Mouse (Mus musculus) intestine, embryonic 15.5 days (tissue): ENCODE results near the gene Gm128. TPM values are rescaled to one million over a fixed set of nuclear protein-coding genes. Genes with fewer than 3 reads are reported as not detected.

Experiments
- ATAC-seq: fragments of 200-750 bp; cut with Nextera tagmentation; 2 replicates; pipeline ENCODE4 v1.8.0; 2017; ENCODE audit warnings: moderate TSS enrichment, moderate library complexity
- H3K27ac ChIP-seq: fragments of 300-500 bp; sonication (generic); 2 replicates; pipeline ENCODE4 v1.5.1; 2015; ENCODE audit warnings: mild to moderate bottlenecking, inconsistent platforms
- H3K27me3 ChIP-seq: fragments of 300-500 bp; sonication (generic); replicated peaks from 2 replicates; pipeline ENCODE4 v1.6.1; 2015; ENCODE audit warnings: inconsistent platforms
- H3K36me3 ChIP-seq: fragments of 300-500 bp; sonication (generic); 2 replicates; pipeline ENCODE4 v1.6.1; 2015; ENCODE audit warnings: inconsistent platforms
- H3K4me1 ChIP-seq: fragments of 300-500 bp; sonication (generic); replicated peaks from 2 replicates; pipeline ENCODE4 v1.6.1; 2015; ENCODE audit warnings: inconsistent platforms
- H3K4me2 ChIP-seq: fragments of 300-500 bp; sonication (generic); replicated peaks from 2 replicates; pipeline ENCODE4 v1.6.1; 2015; ENCODE audit warnings: mild to moderate bottlenecking, inconsistent platforms
- H3K4me3 ChIP-seq: fragments of 300-500 bp; sonication (generic); replicated peaks from 2 replicates; pipeline ENCODE4 v1.5.1; 2015; ENCODE audit warnings: inconsistent platforms
- H3K9ac ChIP-seq: fragments of 300-500 bp; sonication (generic); 2 replicates; pipeline ENCODE4 v1.6.1; 2015; ENCODE audit warnings: inconsistent platforms
- H3K9me3 ChIP-seq: fragments of 300-500 bp; sonication (generic); 2 replicates; pipeline ENCODE4 v1.6.1; 2016; ENCODE audit warnings: inconsistent platforms
- WGBS: fragments of 180-500 bp; shearing (Covaris S2); methylation state at CpG from one replicate; pipeline ENCODE4 v1.1.7; 2015; 5-methylcytosine and 5-hydroxymethylcytosine counted together
- polyA plus RNA-seq: library from polyadenylated mRNA; unstranded; fragments of >200 nt; fragmentation: Nextera tagmentation; extraction: Ambion mirVana; gene quantifications from 2 replicates; pipeline ENCODE4 v1.2.1, GENCODE M21; 2015

The Gm128 gene
- polyA plus RNA-seq, 1 experiment from 2014 or later: 0.20 TPM

- Histone ChIP-seq H3K4me2 (no peak overlapping the region), H3K27me3 (no peaks in the 10 kb centered on the region), H3K27ac (no peak overlapping the region), H3K36me3 (peaks cover 29% of the 10 kb centered on the region), H3K4me1 (peaks cover 4% of the 10 kb centered on the region; the same call in 1 of the 2 replicates), H3K9me3 (no peaks in the 10 kb centered on the region), H3K9ac (no peak overlapping the region), H3K4me3 (no peak overlapping the region)
- WGBS: 82% methylated on average over 8 of the region's 8 CpGs
- no peak; the same call in 1 of the 2 replicates for ATAC-seq
Observed at GRCm38 (mm10) chr3:95237541-95238099, 3.8 kb downstream of the Gm128 start.

DNA sequence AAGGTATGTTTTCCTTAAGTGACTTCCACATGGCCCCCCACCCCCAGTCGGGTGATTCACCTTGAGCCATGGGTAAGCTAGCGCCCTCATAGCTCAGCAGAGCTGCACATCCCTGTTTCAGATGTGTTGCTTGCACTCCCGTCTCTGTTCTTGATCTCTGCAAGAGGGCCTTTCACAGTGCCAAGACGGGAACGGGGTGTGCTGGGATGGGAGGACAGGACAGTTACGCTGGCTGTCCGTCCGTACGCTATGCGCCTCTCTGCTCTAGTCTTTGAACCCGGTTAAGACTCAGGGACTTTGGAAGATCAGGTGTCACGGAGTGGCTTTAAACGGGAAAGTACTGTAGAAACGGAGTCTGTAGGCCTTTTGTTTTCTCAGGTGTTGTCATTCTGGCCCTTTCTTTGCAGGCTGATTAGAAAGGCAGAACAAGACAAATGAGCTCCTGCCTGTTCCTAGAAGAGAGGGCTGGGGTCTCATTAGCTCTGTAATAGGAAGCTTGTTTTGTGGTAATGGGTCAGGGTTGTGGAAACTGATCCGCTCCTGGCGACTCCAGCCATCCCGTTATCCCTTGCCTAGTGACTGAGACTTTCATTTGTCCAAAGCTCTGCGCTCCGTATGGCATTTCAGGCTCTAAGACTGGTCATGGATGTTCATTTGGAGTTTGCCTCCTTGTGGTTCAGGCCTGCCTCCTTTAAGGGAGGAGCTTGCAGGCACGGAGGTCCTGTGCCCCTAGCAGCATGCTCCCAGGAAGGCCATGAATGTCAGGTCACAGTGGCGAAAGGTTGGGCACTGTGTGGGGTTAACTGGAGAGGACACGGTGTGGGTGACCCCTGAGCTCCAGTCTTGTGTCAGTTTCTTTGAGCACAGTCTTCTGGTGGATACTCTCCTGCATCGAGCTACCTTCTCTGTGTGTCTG is 5.8 kb downstream of the Gm128 start:
- no peak for ATAC-seq
- Histone ChIP-seq H3K4me3 (no peak overlapping the region), H3K4me1 (peaks cover 14% of the 10 kb centered on the region), H3K36me3 (peaks cover 40% of the 10 kb centered on the region), H3K9me3 (no peaks in the 10 kb centered on the region), H3K27ac (no peak overlapping the region), H3K4me2 (no peak overlapping the region), H3K27me3 (no peaks in the 10 kb centered on the region), H3K9ac (no peak overlapping the region)
- 88% methylated on average over 23 of the region's 23 CpGs for whole genome bisulfite sequencing

- peaks cover 14% of the 10 kb centered on the region for H3K4me1 ChIP-seq
- H3K36me3 ChIP-seq: peaks cover 40% of the 10 kb centered on the region
- no peak for ATAC-seq
- no peak overlapping the region for H3K9ac ChIP-seq
- 88% methylated on average over 16 of the region's 16 CpGs for WGBS
- H3K27me3 ChIP-seq: no peaks in the 10 kb centered on the region
- H3K27ac ChIP-seq: no peak overlapping the region
- no peaks in the 10 kb centered on the region for H3K9me3 ChIP-seq
- no peak overlapping the region for H3K4me3 ChIP-seq
- H3K4me2 ChIP-seq: no peak overlapping the region
Observed at GRCm38 (mm10) chr3:95233303-95233980, 8.0 kb downstream of the Gm128 start.

DNA sequence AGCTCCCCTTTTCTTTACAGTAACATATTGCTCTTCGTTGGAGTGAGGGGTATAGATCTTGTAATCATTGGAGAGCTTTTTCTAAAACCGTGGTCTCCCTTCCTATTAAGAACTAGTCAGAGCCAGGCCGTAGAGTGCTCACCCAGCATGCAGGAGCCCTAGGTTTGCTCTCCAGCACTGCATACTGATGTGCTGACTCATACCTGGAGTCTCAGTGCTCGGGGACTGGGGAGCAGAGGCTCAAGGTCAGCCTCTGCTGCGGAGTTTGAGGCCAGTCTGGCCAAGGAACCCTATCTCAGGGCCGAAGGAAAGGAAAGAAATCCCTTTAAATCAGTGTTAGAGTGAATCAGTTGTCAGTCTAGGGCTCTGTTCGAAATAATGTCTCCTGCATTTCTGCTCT is 8.6 kb downstream of the Gm128 start:
- 0 out of 2 replicates have a peak overlapping the region, but pooled peaks have one; percentile 24 for H3K27ac ChIP-seq
- no peak for ATAC-seq

GRCm38 (mm10) chr3:95231298-95232221 is 9.8 kb downstream of the Gm128 start, which contains the start of gene Mllt11:
TSS of gene Mllt11 (minus strand) at chr3:95232171.
- Histone ChIP-seq H3K27ac (peak within 1 kb of the TSS; percentile 97), H3K4me2 (peak within 1 kb of the TSS; percentile 86), H3K4me1 (peaks cover 14% of the 10 kb centered on the region), H3K4me3 (0 out of 2 replicates have a peak within 1 kb of the TSS, but pooled peaks have one; percentile 87), H3K36me3 (peaks cover 40% of the 10 kb centered on the region), H3K9ac (peak within 1 kb of the TSS; percentile 17; the same call in 1 of the 2 replicates), H3K9me3 (no peaks in the 10 kb centered on the region), H3K27me3 (no peaks in the 10 kb centered on the region)
- WGBS: 76% methylated on average over 13 of the region's 13 CpGs
- no peak for ATAC-seq

More for the DNA sequence above, 8.6 kb downstream of the Gm128 start:
- Histone ChIP-seq H3K36me3 (peaks cover 40% of the 10 kb centered on the region), H3K4me2 (no peak overlapping the region), H3K9ac (no peak overlapping the region), H3K9me3 (no peaks in the 10 kb centered on the region), H3K4me3 (no peak overlapping the region), H3K27me3 (no peaks in the 10 kb centered on the region), H3K4me1 (peaks cover 14% of the 10 kb centered on the region)
- 63% methylated on average over 7 of the region's 7 CpGs for WGBS

DNA sequence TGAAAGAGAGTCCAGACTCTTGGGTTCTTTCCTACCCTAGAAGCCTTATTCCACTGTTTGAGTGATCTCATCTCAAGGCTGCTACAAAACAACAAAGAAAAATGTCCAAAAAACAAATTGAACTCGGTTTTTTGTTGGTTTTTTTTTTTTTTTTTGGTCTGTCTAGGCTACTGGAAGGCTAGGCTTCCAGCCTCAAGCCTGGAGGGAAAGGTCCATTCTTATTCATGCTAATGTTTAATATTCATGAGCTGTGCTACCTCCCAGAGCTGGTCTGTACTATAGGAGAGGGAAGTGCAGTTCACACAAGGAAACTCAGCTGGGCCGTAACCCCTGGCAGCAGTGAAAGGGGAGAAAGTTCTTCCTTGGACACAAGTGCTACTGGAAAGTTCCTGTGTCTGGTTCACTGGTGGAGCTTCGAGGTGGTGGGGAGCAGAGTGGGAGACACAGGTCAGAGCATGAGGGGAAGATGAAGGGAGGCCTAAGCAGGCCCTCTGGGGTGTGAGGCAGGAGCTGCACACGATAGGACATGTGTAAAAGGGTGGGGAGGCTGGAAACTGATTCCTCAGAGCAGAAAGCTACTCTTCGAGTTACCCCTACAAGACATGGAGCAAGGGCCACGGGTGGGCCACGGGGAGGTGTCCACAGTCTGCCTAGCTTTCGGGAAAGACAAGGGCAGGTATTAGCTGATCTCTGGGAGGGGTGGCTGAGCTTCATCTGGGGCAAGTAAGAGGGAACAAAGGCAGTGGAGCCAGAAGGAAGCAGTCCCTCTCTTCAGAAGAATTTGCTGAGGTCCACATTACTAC is 10.7 kb downstream of the Gm128 start:
- WGBS: 47% methylated on average over 8 of the region's 8 CpGs
- H3K9ac ChIP-seq: peak overlapping the region; percentile 17; the same call in 1 of the 2 replicates
- H3K4me3 ChIP-seq: peak overlapping the region; percentile 87
- peak overlapping the region; percentile 86 for H3K4me2 ChIP-seq
- no peaks in the 10 kb centered on the region for H3K9me3 ChIP-seq
- no peaks in the 10 kb centered on the region for H3K27me3 ChIP-seq
- H3K36me3 ChIP-seq: peaks cover 38% of the 10 kb centered on the region
- H3K4me1 ChIP-seq: peaks cover 14% of the 10 kb centered on the region
- H3K27ac ChIP-seq: peak overlapping the region; percentile 97
- ATAC-seq: peak; percentile 16; the same call in 1 of the 2 replicates

DNA sequence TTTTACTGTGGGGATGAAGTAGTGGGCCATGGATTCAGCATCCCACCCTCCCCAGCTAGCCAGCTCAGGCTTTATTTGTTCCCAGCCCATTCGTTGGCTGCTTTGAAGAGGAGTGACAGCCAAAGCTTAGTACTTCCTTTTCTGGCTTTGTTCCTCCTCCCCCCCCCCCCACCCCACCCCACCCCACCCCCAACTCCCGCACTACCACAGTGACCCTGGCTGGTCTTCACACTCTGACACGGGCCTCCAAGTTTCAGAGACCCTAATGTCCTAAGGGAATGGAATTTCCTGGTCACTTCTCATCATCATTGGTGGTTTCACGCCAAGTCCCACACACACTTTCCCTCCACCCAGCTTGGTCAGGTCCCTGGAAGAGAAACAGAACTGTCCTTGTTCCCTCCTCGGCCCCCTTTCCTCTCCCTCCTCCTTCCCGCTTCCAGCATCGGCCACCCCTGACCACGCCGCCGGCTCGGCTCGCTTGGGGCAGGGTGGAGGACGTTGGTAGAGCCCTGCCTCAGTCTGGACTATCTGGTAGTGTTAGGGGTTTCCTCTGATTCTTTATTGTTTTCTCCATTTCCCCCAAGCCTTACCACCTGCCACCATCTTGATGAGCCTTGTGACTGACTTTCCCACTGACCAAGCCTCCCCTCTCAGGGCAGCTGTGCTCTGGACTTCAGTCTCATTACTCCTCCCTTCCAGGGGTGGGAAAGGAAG is 11.5 kb downstream of the Gm128 start:
- H3K36me3 ChIP-seq: peaks cover 34% of the 10 kb centered on the region
- ATAC-seq: peak; percentile 57
- peaks cover 14% of the 10 kb centered on the region for H3K4me1 ChIP-seq

DNA sequence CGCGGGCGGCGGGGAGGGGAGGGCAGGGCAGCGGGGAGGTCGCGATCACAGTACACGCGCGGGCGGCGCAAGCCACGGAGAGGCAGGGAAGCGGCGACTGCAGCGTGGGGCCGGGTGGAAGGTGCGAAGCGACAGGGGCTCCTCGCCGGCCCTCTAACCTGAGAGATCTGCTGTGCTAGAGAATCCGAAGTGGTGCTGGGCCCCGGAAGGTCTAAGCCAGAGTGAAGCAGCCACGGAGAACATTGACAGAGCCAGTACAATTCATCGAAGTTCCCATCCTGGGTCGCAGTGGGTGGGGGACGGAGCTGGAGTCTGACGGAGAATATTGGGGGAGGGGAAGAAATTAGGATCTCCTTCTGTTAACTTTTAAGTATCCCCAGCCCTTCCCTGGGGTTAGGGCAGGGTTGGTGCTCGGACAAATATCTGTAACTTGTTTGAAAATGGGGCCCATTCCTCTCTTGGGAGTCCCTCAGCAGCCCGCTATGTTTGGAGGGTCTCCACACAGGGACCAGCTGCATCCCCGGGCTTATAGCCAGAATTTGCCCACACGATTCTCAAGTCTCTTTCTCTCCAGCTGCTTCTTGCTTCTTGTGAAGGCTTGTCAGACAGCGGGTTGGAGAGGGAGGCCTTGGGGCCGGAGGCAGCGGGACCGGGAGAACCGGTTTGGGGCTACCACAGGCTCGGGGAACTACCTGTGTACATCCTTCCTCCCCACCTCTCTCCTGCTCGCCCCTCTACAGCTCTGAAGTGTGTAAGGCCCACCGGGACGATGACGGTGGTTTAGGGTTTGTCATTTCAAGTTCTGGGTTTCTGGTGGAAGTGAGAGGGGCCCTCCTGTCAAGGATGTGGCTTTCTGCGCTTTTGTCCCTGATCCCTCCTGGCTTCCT is 12.3 kb downstream of the Gm128 start:
- peak overlapping the region; percentile 87 for H3K4me3 ChIP-seq
- peak overlapping the region; percentile 97 for H3K27ac ChIP-seq
- peaks cover 30% of the 10 kb centered on the region for H3K36me3 ChIP-seq
- H3K9me3 ChIP-seq: no peaks in the 10 kb centered on the region
- ATAC-seq: peak; percentile 37
- no peaks in the 10 kb centered on the region for H3K27me3 ChIP-seq
- H3K9ac ChIP-seq: peak overlapping the region; percentile 95
- peak overlapping the region; percentile 86 for H3K4me2 ChIP-seq
- H3K4me1 ChIP-seq: peaks cover 14% of the 10 kb centered on the region
- 1% methylated on average over 42 of the region's 43 CpGs for WGBS

More for the DNA sequence above, 11.5 kb downstream of the Gm128 start:
- H3K9ac ChIP-seq: peak overlapping the region; percentile 95
- 2% methylated on average over 13 of the region's 13 CpGs for WGBS
- H3K27ac ChIP-seq: peak overlapping the region; percentile 97
- H3K4me3 ChIP-seq: peak overlapping the region; percentile 87
- no peaks in the 10 kb centered on the region for H3K27me3 ChIP-seq
- no peaks in the 10 kb centered on the region for H3K9me3 ChIP-seq
- H3K4me2 ChIP-seq: peak overlapping the region; percentile 86

DNA sequence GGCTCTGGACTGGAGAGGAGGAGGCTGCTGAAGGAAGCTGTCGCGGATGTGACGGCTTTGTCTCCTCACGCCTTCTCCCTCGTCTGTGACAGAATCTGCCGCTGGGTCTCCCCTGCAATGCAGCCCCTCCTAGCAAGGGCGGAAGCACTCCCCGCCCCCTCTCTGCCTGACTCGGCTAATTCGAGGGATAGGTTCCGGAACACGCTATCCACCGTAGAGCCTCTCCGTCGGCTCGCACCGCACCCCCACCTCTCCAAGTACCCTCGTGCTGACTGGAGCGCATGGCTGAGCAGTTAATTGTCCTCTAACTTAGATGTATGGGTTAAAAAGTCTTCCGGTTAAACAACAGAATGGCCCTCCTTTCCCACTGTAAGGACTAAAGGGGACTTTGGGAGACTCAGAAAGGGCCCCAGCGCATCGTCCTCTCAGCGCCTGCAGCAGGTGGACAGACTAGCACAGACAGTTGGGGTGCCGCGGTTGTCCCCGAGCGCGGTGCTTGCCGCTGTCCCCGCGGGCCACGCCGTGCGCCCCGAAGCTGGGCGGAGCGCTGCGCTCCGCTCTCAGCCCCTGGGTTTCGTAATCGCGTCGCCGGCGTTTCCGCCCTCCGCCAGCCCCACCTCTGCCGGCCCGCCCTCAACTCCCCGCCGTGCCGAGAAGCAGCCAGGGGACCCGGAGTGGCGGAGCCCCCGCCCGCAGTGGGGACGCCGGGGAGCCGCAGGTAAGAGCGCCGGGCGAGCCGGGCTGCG is 13.1 kb downstream of the Gm128 start, which contains the start of gene Cdc42se1:
TSS of gene Cdc42se1 (plus strand) at position 585 of the 746 bp plus-strand sequence.
- H3K4me2 ChIP-seq: peak within 1 kb of the TSS; percentile 86
- peaks cover 25% of the 10 kb centered on the region for H3K36me3 ChIP-seq
- under 1% methylated on average over 62 of the region's 64 CpGs for WGBS
- H3K4me3 ChIP-seq: peak within 1 kb of the TSS; percentile 87
- H3K27me3 ChIP-seq: no peaks in the 10 kb centered on the region
- peak within 1 kb of the TSS; percentile 97 for H3K27ac ChIP-seq
- H3K9me3 ChIP-seq: no peaks in the 10 kb centered on the region
- ATAC-seq: peak; percentile 92
- peaks cover 14% of the 10 kb centered on the region for H3K4me1 ChIP-seq
- H3K9ac ChIP-seq: peak within 1 kb of the TSS; percentile 95
